Mouse (Mus musculus) urinary bladder, postnatal 4 days (tissue): Measurements from ENCODE around the gene Esyt1.
"Not testable (repeated sequence)": the region's sequence is repeated elsewhere in the genome, so short reads cannot be mapped to it uniquely, and the experiment has no call there.

Experiments
- DNase-seq, 2 experiments: peaks; one replicate each; pipeline ENCODE4 v3.0.0; 2021 to 2022; ENCODE audit warnings: low spot score in 2 of 2

The Esyt1 gene

DNA sequence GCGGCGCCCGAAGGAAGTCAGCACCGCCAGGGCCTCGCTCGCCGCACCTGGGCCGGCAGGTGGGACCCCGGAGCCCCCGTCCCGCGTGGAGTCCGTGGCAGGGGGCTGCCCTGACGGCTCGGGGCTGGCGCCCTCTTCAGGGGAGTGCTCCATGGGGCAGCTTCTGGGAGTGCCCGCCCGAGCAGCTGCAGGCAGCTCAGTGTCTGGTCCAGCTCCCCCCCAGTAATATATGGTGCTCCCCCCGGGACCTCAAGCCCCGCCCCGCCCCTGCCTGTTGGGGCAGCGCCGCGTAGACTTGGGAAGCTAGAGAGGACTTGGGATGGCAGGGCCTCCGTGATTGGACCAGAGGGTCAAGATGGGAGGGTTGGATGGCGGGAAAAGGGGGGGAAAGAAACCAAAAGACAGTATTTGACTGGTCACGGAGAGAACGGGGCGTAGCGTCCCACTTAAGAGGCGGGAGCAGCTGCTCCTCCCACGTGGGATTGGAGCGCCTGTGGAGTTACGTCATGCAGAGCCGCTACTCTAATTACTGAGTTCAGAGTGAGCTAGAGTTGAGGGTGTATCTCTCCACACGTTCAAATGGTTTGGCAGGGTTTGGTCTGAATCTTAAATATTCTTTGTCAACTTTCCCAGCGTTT, at the start of gene Esyt1:
Gene Esyt1 (minus strand): TSS at position 201 of the 638 bp plus-strand sequence.
- DNase-seq, result peak; percentile 92 to 94

DNA sequence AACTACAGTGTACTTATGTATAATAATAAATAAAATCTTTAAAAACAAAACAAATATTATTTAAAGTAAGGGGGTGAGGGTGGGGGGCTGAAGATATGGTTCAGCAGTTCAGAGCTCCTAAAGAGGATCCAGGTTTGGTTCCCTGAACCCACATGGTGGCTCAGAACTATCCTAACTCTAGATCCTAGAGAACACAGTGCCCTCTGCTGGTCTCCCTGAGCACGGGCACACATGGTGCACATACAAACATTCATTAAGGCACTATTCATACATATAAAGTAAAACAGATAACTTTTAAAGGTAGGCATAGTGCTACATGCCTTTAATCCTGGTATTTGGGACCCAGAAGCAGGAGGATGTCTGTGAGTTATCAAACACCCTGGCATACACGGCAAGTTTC, 49.4 kb upstream of the Esyt1 start:
- no peak for DNase-seq

DNA sequence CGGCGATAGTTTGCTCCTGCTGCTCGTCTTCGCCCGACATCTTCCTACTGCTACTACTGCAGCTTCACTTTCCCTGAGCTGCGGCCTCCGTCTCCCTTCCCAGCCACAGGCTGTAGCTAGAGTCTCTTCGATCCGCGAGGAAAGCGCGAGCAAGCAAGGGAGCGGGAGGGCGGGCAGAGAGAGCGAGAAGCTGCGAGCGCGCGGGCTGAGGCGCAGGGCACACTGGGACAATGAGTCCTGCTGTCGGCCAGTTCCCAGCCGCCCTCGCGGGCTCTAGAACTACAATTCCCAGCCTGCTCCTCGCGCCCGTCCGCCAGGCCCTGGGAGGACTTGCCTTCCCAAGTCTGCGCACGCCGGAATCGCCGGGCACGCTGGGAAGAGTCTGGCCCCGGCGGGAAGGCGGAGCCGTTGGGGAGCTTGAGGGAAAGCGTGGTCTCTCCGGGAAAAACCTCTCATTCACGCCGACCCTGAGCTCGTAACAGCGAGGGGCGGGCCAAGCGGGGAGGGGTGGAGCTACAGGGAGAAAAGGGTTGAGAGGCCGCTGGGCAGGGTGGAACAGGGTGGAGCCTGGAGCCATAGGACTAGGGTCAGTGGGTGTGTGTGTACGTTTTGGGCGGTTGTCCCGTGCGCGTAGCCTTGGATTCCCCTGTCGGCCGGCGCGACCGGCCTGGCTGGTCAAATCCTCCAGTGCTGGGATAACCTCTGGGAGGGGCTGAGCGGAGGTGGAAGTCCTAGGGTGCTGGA, 40.3 kb upstream of the Esyt1 start, which contains the start of gene Pa2g4:
Gene Pa2g4 (minus strand): TSS at position 200 of the 744 bp plus-strand sequence.
- peak; percentile 99 for DNase-seq

DNA sequence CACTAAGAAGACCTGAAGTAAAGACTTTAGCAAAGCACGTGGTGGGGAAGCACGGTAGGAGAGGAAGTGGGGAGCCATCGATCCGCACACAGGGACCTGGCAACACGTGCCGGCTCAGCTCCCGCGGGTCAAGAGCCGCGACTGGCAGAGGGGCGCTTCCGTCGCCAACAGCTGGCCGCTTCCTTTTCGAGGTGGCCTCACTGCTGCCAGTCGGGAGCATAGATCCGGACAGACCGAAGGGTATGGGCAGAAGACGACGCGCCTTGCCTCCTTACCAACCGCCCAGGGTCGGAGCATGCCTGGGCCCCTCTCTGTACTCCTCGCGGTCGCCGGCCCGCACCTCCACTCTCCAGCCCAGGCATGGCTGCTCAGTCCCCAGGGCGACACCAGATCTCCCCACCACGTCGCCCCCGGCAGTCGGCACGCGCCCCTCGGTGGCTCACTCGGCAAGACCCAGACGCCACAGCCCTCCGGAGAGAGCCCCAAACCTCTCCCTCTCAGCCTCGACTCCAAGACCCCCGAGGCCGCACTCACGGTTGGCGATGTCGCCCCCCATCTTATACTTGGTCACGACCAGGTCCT, 39.6 kb upstream of the Esyt1 start:
- no peak for DNase-seq

DNA sequence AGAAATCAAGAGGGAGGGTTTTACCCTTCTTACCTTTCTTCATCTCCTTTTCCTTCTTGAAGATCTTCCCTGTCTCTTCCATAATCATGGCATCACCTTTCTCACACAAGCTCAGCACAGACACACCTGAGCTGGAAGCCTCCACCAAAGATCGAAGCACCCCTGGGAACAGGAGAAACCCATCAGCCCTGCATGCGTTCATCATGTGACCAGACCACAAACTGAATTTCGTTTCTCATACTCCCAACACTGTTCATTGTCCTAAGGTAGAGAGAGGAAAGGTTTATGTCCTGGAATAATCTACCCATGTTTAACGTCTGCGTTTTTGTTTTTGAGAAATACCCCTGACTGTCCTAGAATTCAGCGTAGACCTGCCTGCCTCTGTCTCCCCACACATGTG, 37.9 kb upstream of the Esyt1 start:
- DNase-seq, result no peak

DNA sequence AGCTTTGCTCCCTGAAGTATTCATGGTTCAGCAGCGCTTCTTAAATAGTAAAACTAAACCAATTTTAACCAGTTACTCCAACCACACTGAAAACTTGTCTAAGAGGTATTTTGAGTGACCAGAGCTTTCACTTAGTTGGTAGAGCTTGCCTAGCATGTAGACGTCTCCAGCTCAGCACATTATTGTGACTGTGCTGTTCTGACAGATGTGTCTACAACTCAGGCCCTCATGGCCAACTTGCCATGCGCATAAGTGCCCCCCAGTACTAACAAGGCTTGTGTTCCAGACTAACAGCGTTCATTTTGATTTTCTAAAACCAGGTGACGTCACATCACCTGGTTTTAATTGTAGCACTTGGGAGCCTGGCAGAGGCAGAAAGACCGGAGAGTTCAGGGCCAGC, 31.3 kb upstream of the Esyt1 start:
- no peak for DNase-seq

DNA sequence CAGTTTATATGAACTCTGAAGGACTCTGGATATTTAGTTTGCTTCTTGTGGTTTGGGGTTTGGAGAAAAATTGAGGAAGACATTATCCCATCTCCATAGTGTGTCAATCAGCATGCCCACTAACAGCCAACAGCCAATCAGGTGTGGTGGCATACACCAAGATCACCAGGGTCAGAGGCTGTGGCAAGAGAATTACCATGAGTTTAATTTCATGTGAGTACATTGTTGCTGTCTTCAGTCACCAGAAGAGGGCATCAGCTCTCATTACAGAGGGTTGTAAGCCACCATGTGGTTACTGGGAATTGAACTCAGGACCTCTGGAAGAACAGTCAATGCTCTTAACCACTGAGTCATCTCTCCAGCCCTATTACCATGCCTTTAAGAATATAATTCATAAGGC, 30.6 kb upstream of the Esyt1 start:
- no peak for DNase-seq

DNA sequence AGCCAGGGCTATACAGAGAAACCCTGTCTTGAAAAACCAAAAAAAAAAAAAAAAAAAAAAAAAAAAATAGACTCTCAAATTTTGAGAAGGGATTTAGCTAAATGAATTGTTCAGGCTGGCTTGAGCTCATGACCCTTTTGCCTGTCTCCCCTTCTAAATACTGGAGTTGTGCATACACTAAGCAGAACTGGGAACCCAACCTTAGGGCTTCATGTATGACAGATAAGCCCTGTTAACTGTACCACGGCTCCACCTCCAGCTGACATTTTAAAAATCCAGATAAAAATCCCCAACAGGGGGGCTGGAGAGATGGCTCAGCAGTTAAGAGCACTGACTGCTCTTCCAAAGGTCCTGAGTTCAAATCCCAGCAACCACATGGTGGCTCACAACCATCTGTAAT, 29.9 kb upstream of the Esyt1 start:
- not testable (repeated sequence) for DNase-seq

DNA sequence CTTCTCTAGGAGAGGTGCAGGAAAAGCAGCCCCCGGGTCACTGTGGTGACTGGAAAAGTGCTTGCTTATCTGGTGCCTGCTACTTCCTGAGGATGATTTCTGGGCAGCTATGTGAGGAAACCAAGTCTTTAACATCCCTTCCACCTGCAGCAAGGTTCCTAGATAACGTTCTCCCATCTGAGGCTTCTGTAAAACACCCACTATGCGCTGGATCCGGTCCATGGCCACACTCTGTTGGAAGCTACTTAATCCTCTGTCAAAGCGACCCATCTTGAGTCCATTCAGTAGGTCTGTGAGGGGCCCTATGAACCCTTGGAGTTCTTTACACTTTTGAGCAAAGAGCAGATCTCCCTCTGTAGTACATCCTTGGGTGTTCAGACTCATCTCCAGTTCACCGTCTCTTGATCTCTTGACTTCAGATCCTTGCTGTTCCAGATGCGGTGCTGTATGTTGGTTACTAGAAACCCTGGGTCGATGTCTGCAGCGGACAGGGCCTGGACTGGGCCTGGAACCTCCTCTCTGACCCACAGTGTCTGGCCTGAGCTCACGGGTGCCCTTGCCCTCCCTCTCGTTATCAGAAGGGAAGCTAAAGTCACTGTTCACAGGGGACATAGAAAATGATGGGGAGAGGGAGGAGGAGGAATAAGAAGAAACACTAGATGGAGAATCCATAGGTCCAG, 24.6 kb upstream of the Esyt1 start:
- DNase-seq, result not testable (repeated sequence)

DNA sequence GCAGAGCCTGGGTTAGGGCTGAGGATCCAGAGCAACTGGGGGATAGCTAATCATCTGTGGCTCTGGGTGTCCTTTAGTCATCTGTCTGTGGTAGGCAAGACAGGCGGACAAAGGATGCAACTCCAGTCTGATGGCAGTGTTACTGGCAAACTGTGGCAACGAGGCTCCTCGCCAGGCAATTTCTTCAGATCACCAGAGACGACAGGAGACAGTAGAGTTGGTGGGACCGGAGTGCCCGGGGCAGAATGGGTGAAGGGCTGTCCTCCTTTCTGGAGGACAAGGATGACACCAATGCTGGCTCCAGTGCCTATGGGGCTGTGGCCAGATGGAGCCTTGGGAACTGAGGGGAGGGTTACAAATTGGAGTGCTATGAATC, 24.0 kb upstream of the Esyt1 start:
- not testable (repeated sequence) for DNase-seq

DNA sequence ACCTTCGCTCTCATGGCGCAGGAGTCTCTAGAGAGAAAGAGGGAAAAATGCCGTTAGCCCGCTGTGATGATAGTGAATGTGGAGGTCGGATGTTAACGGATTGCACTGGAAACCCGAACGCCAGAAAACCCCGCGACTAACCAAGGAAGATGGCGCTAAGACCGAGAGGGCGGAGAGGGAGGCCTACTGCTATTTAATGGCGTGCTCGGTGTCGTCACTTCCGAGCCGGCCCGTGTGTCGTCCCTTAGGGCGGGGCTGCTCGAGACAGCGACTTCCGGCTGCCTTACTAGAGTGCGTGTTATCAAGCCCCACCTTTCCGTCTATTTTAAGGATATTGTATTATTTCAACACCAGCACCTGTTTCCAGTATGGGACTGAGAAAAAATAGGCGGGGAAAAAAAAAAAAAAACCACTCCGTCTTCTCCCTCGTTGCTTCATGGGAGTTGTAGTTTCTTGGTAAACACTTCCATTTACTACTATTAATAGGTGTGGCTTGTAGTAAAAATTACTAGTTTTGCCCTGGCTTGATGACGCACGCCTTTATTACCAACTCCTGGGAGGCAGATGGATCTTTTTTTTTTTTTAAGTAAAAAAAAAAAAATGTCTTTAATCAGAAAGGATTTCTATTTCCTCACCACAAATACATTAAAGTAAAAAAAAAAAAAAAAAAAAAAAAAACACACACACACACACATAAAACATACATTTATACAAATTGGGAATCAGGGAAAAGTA, 23.4 kb upstream of the Esyt1 start, which contains the start of gene Rpl41:
Gene Rpl41 (minus strand): TSS at position 359 of the 735 bp plus-strand sequence.
- DNase-seq, result peak; percentile 89 to 93

DNA sequence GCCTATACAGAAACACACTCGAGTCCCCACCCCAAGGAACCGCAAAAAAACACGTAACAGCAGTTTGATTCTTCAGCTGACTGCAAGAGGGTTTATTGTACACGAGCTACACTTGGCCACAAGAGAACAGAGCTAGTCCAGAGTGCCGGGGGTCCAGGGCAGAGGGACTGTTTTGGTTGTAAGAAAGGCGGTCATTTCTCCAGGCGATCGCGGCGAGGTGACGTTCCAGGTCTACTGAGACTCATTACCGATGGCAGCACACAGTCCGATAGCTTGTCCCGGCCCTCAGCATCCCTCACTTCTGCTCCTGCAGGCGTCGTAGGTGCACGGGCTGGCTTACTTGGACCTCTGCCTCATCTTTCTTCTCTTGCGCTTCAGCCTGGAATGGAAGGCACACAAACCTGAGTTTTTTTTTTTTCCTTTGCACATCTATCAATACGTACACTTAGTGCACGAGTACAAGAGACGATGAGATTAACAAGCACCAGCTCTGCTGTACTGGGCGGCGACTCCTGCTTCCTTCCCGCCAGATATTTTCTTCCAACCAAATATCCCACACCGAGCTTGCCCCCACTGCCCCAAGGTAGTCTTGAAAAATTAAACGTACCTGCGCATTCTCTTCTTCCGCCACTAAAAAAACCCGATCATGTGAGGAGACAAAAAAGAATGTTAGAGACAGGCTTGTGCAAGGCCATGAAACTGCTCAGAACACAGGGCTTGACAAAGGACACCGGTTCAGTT, 22.6 kb upstream of the Esyt1 start:
- not testable (repeated sequence) for DNase-seq

DNA sequence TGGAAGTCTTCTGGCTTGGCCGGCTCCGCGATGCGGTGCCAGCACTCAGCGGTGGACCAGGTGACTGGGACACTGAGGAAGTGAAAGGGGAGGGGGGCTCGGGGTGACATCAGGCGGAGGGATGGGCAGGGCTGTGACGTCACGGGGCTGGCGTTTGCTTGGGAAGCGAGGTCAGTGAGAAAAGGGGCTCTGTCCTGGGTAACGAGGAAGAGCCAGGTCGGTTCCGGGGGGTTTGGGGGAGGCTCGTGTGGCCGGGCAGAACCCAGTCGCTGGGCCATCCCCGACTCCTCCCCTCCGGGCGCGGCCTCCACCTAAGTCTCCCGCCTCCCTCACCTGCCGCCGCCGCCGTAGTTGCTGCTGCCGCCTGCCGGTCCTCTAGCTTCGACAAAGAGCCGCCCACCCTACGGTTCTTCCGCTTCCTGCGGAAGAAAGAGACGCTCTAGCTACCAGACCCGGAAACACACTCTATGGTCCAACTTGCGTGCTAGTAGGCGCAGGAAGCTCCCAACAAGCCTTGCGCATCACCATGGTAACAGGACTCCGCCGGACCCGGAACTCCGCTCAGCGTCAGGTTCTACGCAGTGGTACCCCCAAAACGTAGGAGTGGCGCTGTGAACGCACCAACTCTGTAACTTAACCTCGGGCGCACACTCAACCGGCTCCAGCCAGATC, 21.8 kb upstream of the Esyt1 start, which contains the start of gene Zc3h10:
Gene Zc3h10 (minus strand): TSS at position 414 of the 672 bp plus-strand sequence.
- DNase-seq, result peak; percentile 91 to 92

DNA sequence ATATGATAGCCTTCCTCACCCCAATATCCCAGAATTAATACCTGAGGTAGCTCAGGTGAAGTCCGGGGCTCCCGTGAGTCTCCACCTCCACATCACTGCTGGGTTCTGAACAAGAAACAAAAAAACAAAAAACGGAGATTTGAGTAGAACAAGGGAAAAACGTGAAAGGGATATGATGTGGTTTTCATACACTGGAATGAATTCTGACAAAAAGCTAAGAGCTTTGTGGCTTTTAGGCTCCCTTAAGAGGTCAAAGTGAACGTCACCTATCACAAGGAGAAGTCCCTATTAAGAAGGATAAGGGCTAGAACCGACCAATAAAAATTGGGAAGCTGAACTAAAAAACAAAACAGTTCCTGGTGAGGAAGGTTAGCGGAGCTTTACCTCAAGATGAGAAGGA, 21.1 kb upstream of the Esyt1 start:
- no peak for DNase-seq

DNA sequence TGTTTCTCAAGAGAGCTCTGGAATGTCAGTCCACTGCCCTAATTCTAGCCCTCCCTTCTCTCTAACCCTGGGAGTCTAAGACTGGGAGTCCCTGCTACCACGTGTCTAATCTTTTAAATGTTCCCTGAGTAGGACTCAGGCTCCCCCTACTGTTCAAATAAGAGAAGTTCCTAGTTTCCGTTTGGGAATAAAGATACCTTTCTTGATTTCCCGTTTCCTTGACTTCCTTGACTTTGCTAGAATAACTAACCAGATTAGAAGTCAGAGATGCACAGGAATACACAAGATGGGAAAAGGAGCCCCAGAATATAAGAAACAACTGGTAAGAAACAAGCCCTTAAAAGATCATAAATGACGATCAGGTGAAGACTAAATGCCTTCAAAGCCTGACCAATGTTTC, 20.7 kb upstream of the Esyt1 start:
- no peak for DNase-seq

DNA sequence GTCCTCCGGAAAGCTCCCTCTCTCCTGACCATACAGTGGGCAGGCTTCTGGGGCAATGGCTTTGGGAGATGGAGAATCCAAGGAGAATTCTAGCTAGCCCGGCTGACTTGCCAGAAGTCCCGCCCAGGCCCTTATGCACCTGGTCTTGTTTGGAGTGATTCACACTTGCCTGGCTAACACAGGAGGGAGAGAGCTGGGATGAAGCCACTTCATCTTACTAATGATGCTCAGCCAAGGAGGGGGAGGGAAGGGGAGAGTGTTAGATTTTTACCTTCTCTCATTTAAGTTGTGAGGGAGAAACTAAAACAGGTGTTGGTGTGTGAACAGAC, 19.9 kb upstream of the Esyt1 start:
- DNase-seq, result no peak

DNA sequence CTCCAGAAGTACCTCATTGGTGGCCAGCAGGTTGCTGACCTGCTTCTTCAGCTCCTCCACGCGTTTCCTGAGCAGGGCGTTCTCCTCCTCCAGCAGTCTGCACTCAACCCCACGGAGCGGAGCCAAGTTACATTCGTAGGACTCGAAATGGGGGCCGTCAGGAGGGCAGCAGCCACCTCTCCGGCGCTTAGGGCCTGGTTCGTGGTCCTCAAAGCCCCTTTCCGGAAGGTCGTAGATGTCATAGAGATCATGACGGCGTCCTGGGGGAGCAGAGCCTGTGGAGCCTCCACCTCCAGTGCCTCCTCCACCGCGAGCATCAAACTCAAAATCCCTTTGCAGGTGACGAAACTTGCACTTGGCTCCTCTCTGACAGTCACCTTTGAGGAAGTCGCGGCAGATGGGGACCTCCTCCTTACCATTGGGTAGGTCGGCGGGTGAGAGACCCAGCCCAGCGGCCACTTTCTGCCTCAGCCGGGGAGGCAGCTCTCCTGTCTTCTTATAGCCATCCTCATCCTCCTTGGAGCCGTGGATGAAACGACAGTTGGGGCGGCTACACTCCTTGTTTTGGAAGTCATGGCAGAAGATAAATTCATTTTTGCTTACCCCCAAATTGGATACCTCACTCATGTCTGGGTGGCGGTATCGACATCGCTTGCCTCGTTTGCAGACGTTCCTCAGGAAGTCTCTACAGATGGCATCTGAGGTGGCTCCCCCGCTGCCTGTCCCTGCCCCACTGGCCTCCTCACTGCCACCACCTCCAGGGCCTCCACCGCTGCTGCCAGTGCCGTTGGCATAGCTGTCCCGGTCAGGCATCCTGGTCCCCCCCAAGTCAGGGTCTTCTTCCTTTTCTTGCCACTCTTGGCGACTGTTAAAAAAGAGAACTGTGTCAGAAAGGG, 19.3 kb upstream of the Esyt1 start:
- no peak for DNase-seq

DNA sequence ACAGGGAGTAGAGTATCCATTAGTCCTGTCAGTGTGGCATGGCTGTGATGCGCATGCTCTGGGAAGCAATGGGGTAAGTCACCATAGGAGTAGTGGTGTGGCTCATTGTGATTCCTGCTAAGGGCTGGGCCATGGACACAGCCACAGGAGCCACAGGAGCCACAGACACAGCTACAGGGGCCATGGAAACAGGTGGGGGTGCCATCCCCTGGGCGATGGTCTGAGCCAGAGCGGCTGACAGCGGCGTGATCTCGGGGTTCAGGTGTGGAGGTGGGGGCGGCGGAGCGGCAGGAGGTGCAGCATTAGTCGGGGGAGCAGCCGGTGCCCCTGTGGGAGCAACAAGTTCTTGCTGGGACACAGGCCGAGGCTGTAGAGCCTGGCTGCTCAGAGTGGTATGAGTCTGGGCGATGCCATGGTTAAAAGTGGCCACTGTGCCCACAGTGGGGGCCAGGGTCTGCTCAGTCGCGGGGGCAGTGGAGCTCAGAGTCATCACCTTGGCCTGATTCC, 18.5 kb upstream of the Esyt1 start:
- no peak for DNase-seq

DNA sequence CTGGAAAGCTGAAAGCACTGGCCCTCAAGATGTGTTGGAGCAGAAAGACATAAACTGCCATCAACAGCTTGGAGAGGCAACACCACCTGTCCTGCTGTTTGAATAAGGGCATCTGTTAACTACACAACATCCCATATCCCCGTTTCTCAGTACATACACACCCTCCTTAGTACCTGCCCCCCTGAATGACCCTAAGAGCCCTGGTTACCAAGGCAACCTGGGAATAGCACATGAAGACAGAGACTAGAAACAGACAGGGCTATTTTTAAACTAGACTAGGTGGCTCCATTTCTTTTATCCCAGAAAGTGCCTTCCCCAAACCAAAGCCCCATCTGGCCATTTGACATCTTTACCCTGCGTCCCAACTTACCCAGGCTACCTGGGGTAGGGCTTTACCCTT, 17.4 kb upstream of the Esyt1 start:
- no peak for DNase-seq
